Mouse (Mus musculus): ENCODE data around the gene Ptbp1. TPM values are rescaled to one million over a fixed set of nuclear protein-coding genes. Genes with fewer than 3 reads are reported as not detected.

Ptbp1 gene
- polyA plus RNA-seq, 1 experiment = 184 TPM

- TF ChIP-seq POLR2A (IDR thresholded peaks at IDR 0.05; ENCODE audit: low read depth, low read length) (no peak), CTCF (conservative IDR thresholded peaks at IDR 0.05; ENCODE audit: insufficient read depth, insufficient read length, low read depth, low read length) (no peak)
- no peaks in the 10 kb centered on the region for H3K27me3 ChIP-seq (replicated peaks; ENCODE audit: control insufficient read depth, insufficient read depth, low read length)
- no peak overlapping the region for H3K4me3 ChIP-seq (ENCODE audit: insufficient read depth, low read depth, low read length)
- WGBS = 53% methylated on average over 9 of the region's 9 CpGs
- H3K27ac ChIP-seq (ENCODE audit: insufficient read depth, low read depth, low read length) = peak overlapping the region; percentile 96
- DNase-seq = peak; percentile 87
- H3K4me1 ChIP-seq (ENCODE audit: control insufficient read depth, insufficient read depth, low read length) = peaks cover 31% of the 10 kb centered on the region
- no peaks in the 10 kb centered on the region; the same call in 1 of the 2 replicates for H3K36me3 ChIP-seq (ENCODE audit: control insufficient read depth, insufficient read depth, low read length)
These were observed 2.0 kb upstream of the Ptbp1 start for GRCm38 (mm10) chr10:79852107-79852789.

- no peaks in the 10 kb centered on the region; the same call in 1 of the 2 replicates for H3K36me3 ChIP-seq (ENCODE audit: control insufficient read depth, insufficient read depth, low read length)
- H3K27me3 ChIP-seq (replicated peaks; ENCODE audit: control insufficient read depth, insufficient read depth, low read length) = no peaks in the 10 kb centered on the region
- H3K4me1 ChIP-seq (ENCODE audit: control insufficient read depth, insufficient read depth, low read length) = peaks cover 37% of the 10 kb centered on the region
- TF ChIP-seq CTCF (conservative IDR thresholded peaks at IDR 0.05; ENCODE audit: insufficient read depth, insufficient read length, low read depth, low read length) = no peak
- no peak for TF ChIP-seq POLR2A (IDR thresholded peaks at IDR 0.05; ENCODE audit: low read depth, low read length)
- DNase-seq = no peak
- peak overlapping the region; percentile 56 for H3K4me3 ChIP-seq (ENCODE audit: insufficient read depth, low read depth, low read length)
- WGBS = 14% methylated on average over 8 of the region's 8 CpGs
- peak overlapping the region; percentile 96 for H3K27ac ChIP-seq (ENCODE audit: insufficient read depth, low read depth, low read length)
These were observed 1.4 kb upstream of the Ptbp1 start for GRCm38 (mm10) chr10:79852827-79853226.

GRCm38 (mm10) chr10:79853392-79853791 lies 835 bp upstream of the Ptbp1 start:
- Histone ChIP-seq H3K27me3 (replicated peaks; ENCODE audit: control insufficient read depth, insufficient read depth, low read length) (no peaks in the 10 kb centered on the region), H3K4me3 (ENCODE audit: insufficient read depth, low read depth, low read length) (peak overlapping the region; percentile 56), H3K27ac (ENCODE audit: insufficient read depth, low read depth, low read length) (peak overlapping the region; percentile 96), H3K4me1 (ENCODE audit: control insufficient read depth, insufficient read depth, low read length) (peaks cover 42% of the 10 kb centered on the region), H3K36me3 (ENCODE audit: control insufficient read depth, insufficient read depth, low read length) (no peaks in the 10 kb centered on the region; the same call in 1 of the 2 replicates)
- peak; percentile 98 for DNase-seq
- TF ChIP-seq POLR2A (IDR thresholded peaks at IDR 0.05; ENCODE audit: low read depth, low read length) = no peak
- no peak for TF ChIP-seq CTCF (conservative IDR thresholded peaks at IDR 0.05; ENCODE audit: insufficient read depth, insufficient read length, low read depth, low read length)
- under 1% methylated on average over 15 of the region's 15 CpGs for WGBS

- peaks cover 10% of the 10 kb centered on the region for H3K36me3 ChIP-seq (ENCODE audit: control insufficient read depth, insufficient read depth, low read length)
- peak overlapping the region; percentile 97 for H3K27ac ChIP-seq (ENCODE audit: insufficient read depth, low read depth, low read length)
- H3K27me3 ChIP-seq (replicated peaks; ENCODE audit: control insufficient read depth, insufficient read depth, low read length) = no peaks in the 10 kb centered on the region
- peak; percentile 68 for DNase-seq
- under 1% methylated on average over 83 of the region's 83 CpGs for WGBS
- TF ChIP-seq POLR2A (IDR thresholded peaks at IDR 0.05; ENCODE audit: low read depth, low read length) = no peak
- TF ChIP-seq CTCF (conservative IDR thresholded peaks at IDR 0.05; ENCODE audit: insufficient read depth, insufficient read length, low read depth, low read length) = no peak
- peaks cover 58% of the 10 kb centered on the region for H3K4me1 ChIP-seq (ENCODE audit: control insufficient read depth, insufficient read depth, low read length)
- peak overlapping the region; percentile 78 for H3K4me3 ChIP-seq (ENCODE audit: insufficient read depth, low read depth, low read length)
These were observed 744 bp downstream of the Ptbp1 start for GRCm38 (mm10) chr10:79854801-79855541.

- WGBS = 0% methylated on average over 10 of the region's 10 CpGs
- TF ChIP-seq POLR2A (IDR thresholded peaks at IDR 0.05; ENCODE audit: low read depth, low read length) (no peak), CTCF (conservative IDR thresholded peaks at IDR 0.05; ENCODE audit: insufficient read depth, insufficient read length, low read depth, low read length) (no peak)
- peaks cover 13% of the 10 kb centered on the region for H3K36me3 ChIP-seq (ENCODE audit: control insufficient read depth, insufficient read depth, low read length)
- no peaks in the 10 kb centered on the region for H3K27me3 ChIP-seq (replicated peaks; ENCODE audit: control insufficient read depth, insufficient read depth, low read length)
- H3K4me3 ChIP-seq (ENCODE audit: insufficient read depth, low read depth, low read length) = peak overlapping the region; percentile 78
- peak; percentile 96 for DNase-seq
- peak overlapping the region; percentile 97 for H3K27ac ChIP-seq (ENCODE audit: insufficient read depth, low read depth, low read length)
- peaks cover 65% of the 10 kb centered on the region for H3K4me1 ChIP-seq (ENCODE audit: control insufficient read depth, insufficient read depth, low read length)
These were observed 1.4 kb downstream of the Ptbp1 start for GRCm38 (mm10) chr10:79855558-79856184.

DNA sequence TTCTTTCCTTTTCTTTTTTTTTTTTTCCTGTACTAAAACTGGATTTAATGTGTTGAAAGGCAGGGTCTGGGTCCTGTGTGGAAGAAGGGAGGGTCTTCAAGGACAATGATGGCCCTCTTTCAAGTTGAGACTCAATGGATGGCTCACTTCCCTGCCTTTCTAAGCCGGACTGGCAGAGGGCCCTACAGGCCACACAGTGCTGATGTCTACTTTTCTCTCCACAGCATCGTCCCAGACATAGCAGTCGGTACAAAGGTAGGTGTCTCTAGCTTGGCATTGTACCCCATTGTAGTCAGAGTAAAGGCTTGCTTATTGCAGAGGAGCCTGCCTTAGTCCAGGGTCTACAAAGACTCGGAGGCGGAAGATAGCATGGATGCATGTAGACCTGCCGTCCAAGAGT lies 2.1 kb downstream of the Ptbp1 start:
- WGBS = 8% methylated on average over 6 of the region's 6 CpGs
- peak; percentile 30 for DNase-seq

More for the DNA sequence above, 2.1 kb downstream of the Ptbp1 start:
- Histone ChIP-seq H3K27ac (ENCODE audit: insufficient read depth, low read depth, low read length) (peak overlapping the region; percentile 61), H3K27me3 (replicated peaks; ENCODE audit: control insufficient read depth, insufficient read depth, low read length) (no peaks in the 10 kb centered on the region), H3K4me1 (ENCODE audit: control insufficient read depth, insufficient read depth, low read length) (peaks cover 71% of the 10 kb centered on the region), H3K4me3 (ENCODE audit: insufficient read depth, low read depth, low read length) (peak overlapping the region; percentile 78), H3K36me3 (ENCODE audit: control insufficient read depth, insufficient read depth, low read length) (peaks cover 18% of the 10 kb centered on the region)
- no peak for TF ChIP-seq CTCF (conservative IDR thresholded peaks at IDR 0.05; ENCODE audit: insufficient read depth, insufficient read length, low read depth, low read length)
- no peak for TF ChIP-seq POLR2A (IDR thresholded peaks at IDR 0.05; ENCODE audit: low read depth, low read length)

Data from kidney, adult 2 months (tissue).